ENCODE assay signal across 8 mouse cellular contexts in the genomic region with DNA sequence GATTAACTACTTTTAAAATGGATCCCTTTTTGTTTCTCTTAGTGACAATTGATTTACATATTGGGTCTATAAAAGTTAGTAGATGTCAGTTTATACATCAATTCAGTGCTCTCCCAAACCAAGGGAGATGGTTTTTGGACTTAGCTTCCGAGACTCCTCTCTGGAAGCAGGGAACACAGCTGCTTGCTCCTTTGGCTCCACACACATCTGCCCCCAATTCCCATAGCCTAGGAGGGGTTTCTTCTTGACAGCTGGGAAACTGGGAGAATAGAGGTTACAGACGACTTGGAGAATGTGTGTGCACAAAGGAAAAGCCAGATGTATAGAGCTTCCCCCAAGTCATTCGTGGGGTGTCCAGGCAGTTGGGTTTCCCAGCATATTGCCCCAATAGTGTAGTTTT. TPM values are rescaled to one million over a fixed set of nuclear protein-coding genes. Genes with fewer than 3 reads are reported as not detected.
A peak's percentile ranks its signal among the peaks of the same experiment; 100 is the strongest.
DNase-seq lines count a peak whose midpoint lies in the region; ATAC-seq and TF ChIP-seq lines count a peak whose summit lies in the region.

No protein-coding gene starts in this region.

- no peak for TF ChIP-seq CTCF in hindbrain, postnatal 0 days (IDR thresholded peaks at IDR 0.05; ENCODE audit: low read depth)

- no peak for DNase-seq in kidney, postnatal 4 days
- DNase-seq in embryo, embryonic 11.5 days (ENCODE audit: low read depth, low spot score), result peak; percentile 2
- no peak for DNase-seq in hindbrain, postnatal 0 days (ENCODE audit: low spot score)
- DNase-seq in ovary, adult 18-20 months (ENCODE audit: low spot score), result no peak
- DNase-seq in lung, postnatal 10 days, result no peak
- no peak for DNase-seq in cerebellum, postnatal 4 days (ENCODE audit: low spot score in 2 of 2)

- no peak for TF ChIP-seq POLR2A in myocyte (IDR thresholded peaks at IDR 0.05; ENCODE audit: insufficient read length, low read depth)

- peak overlapping the region; percentile 64 for H3K9ac ChIP-seq in kidney, embryonic 15.5 days
- peak overlapping the region; percentile 55 for H3K9ac ChIP-seq in hindbrain, postnatal 0 days (replicated peaks; ENCODE audit: low read length)

- H3K4me1 ChIP-seq in kidney, embryonic 15.5 days, result peaks cover 11% of the 10 kb centered on the region
- peaks cover 8% of the 10 kb centered on the region for H3K4me1 ChIP-seq in hindbrain, postnatal 0 days (ENCODE audit: insufficient read depth, low read length)

- no peaks in the 10 kb centered on the region for H3K79me2 ChIP-seq in myocyte (ENCODE audit: control insufficient read depth, insufficient read depth)

- ATAC-seq in kidney, embryonic 15.5 days (replicated peaks; ENCODE audit: low FRiP score), result no peak
- ATAC-seq in hindbrain, postnatal 0 days, result no peak

- H3K27me3 ChIP-seq in kidney, embryonic 15.5 days, result no peaks in the 10 kb centered on the region
- H3K27me3 ChIP-seq in hindbrain, postnatal 0 days (ENCODE audit: insufficient read depth, low read length), result no peaks in the 10 kb centered on the region
- no peaks in the 10 kb centered on the region for H3K27me3 ChIP-seq in myocyte (ENCODE audit: control insufficient read depth, insufficient read depth, insufficient read length)

- WGBS in kidney, embryonic 15.5 days, result 41% methylated on average over 3 of the region's 3 CpGs
- 25% methylated on average over 3 of the region's 3 CpGs for WGBS in hindbrain, postnatal 0 days

- no peaks in the 10 kb centered on the region for H3K36me3 ChIP-seq in kidney, embryonic 15.5 days
- H3K36me3 ChIP-seq in hindbrain, postnatal 0 days (ENCODE audit: insufficient read depth, low read length), result no peaks in the 10 kb centered on the region
- no peaks in the 10 kb centered on the region for H3K36me3 ChIP-seq in myocyte (ENCODE audit: control insufficient read depth, insufficient read depth)

- peak overlapping the region; percentile 91 for H3K4me2 ChIP-seq in kidney, embryonic 15.5 days
- peak overlapping the region; percentile 95 for H3K4me2 ChIP-seq in hindbrain, postnatal 0 days (ENCODE audit: low read depth, low read length)
- peak overlapping the region; percentile 96 for H3K4me2 ChIP-seq in myocyte (ENCODE audit: low read depth)

- H3K4me3 ChIP-seq in kidney, embryonic 15.5 days (replicated peaks), result peak overlapping the region; percentile 63
- peak overlapping the region; percentile 62 for H3K4me3 ChIP-seq in hindbrain, postnatal 0 days (ENCODE audit: low read length)
- peak overlapping the region; percentile 30 for H3K4me3 ChIP-seq in myocyte

- no peaks in the 10 kb centered on the region for H3K9me3 ChIP-seq in kidney, embryonic 15.5 days (replicated peaks)
- H3K9me3 ChIP-seq in hindbrain, postnatal 0 days (ENCODE audit: low read length), result no peaks in the 10 kb centered on the region

- H3ac ChIP-seq in myocyte (ENCODE audit: control insufficient read depth, insufficient read length), result no peak overlapping the region

- H3K27ac ChIP-seq in kidney, embryonic 15.5 days, result no peak overlapping the region
- H3K27ac ChIP-seq in hindbrain, postnatal 0 days, result no peak overlapping the region

TF ChIP-seq in myocyte, 11 proteins besides CTCF, POLR2A, EP300 and RAD21:
- no peak for TF ChIP-seq TCF12 (IDR thresholded peaks at IDR 0.05; ENCODE audit: insufficient read depth, poor library complexity, severe bottlenecking)
- no peak for TF ChIP-seq MYOG (IDR thresholded peaks at IDR 0.05; ENCODE audit: control insufficient read depth in 1 of 3, insufficient read depth in 1 of 3, insufficient read length in 2 of 3, low read depth in 2 of 3)
- no peak for TF ChIP-seq USF1 (IDR thresholded peaks at IDR 0.05; ENCODE audit: low read depth)
- TF ChIP-seq MYOD1 (IDR thresholded peaks at IDR 0.05; ENCODE audit: control insufficient read depth in 1 of 3, insufficient read length in 2 of 3, low read depth in 2 of 3), result no peak
TF ChIP-seq in myocyte: peak in this region for 0.

RNA-seq across cellular contexts. Expression of a gene that starts 0.7 kb away (rescaled TPM):
- polyA plus RNA-seq in kidney, embryonic 15.5 days (2015; fragmentation: Nextera tagmentation; extraction: Ambion mirVana), result 5.3 and 6.2 TPM in 2 replicates
- 1.5 and 2.0 TPM in 2 replicates for total RNA-seq in hindbrain, postnatal 0 days (2014; rRNA removed)
- polyA plus RNA-seq in hindbrain, postnatal 0 days (2015; fragmentation: Nextera tagmentation; extraction: Ambion mirVana), result 5.1 and 5.2 TPM in 2 replicates
- polyA plus RNA-seq in myocyte (2012; fragmentation: generic; extraction: Trizol), result 0.85 TPM

RNA-seq across cellular contexts. Expression of a gene that starts 27.2 kb away (rescaled TPM):
- 0.09 TPM in 1 of 2 replicates, not detected in the other for polyA plus RNA-seq in kidney, embryonic 15.5 days (2015; fragmentation: Nextera tagmentation; extraction: Ambion mirVana)
- 0.72 and 0.94 TPM in 2 replicates for total RNA-seq in hindbrain, postnatal 0 days (2014; rRNA removed)
- polyA plus RNA-seq in hindbrain, postnatal 0 days (2015; fragmentation: Nextera tagmentation; extraction: Ambion mirVana), result 0.13 TPM in 1 of 2 replicates, not detected in the other
- not detected for polyA plus RNA-seq in myocyte (2012; fragmentation: generic; extraction: Trizol)

RNA-seq across cellular contexts. Expression of a gene that starts 49.1 kb away (rescaled TPM):
- polyA plus RNA-seq in kidney, embryonic 15.5 days (2015; fragmentation: Nextera tagmentation; extraction: Ambion mirVana), result 11.4 and 12.8 TPM in 2 replicates
- total RNA-seq in hindbrain, postnatal 0 days (2014; rRNA removed), result 7.0 and 8.6 TPM in 2 replicates
- polyA plus RNA-seq in hindbrain, postnatal 0 days (2015; fragmentation: Nextera tagmentation; extraction: Ambion mirVana), result 7.1 and 8.4 TPM in 2 replicates
- polyA plus RNA-seq in myocyte (2012; fragmentation: generic; extraction: Trizol), result 2.7 TPM
